Mouse (Mus musculus) E14TG2a.4 (cell line): ENCODE measurements at regions not wholly inside any gene's neighbourhood (a gene's known extent, or its start where the extent isn't known, plus 50 kb on each side); places are given as distances from the start of the nearest gene placed in this dataset.

Source experiments
- CTCF ChIP-seq: conservative IDR thresholded peaks from 2 replicates; pipeline ENCODE4 v1.5.1; 2014; ENCODE audit warnings: low read length
- NANOG ChIP-seq: IDR thresholded peaks from 2 replicates; pipeline ENCODE4 v1.6.1; 2014; ENCODE audit warnings: borderline replicate concordance, low read length, mixed read lengths

DNA sequence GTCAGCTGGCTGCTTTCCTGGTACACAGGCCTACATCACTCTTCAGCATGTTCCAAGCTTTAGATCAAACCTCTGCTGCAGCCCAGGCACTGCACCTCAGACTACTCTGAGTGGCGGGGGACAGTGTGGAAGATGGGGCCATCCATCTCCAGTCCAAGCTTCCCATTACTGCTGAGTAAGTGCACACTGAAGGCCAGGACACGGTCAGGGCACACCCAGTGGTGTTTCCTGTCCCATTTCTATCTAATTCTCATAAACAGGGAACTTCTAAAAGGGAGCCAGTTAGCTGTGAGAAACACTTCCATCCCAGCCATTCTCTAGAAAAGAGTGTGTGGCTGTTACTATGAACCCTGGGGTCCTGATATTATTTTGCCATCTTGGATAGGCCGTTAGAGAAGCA, 298.5 kb upstream of the Zfp637 start:
- TF ChIP-seq CTCF (no peak), NANOG (no peak)
